Mouse (Mus musculus): Measurements from ENCODE around the gene Nav2. TPM values are rescaled to one million over a fixed set of nuclear protein-coding genes. Genes with fewer than 3 reads are reported as not detected.

The Nav2 gene
- total and polyA plus RNA-seq, 3 experiments = under 0.01 TPM; not detected in 2

DNA sequence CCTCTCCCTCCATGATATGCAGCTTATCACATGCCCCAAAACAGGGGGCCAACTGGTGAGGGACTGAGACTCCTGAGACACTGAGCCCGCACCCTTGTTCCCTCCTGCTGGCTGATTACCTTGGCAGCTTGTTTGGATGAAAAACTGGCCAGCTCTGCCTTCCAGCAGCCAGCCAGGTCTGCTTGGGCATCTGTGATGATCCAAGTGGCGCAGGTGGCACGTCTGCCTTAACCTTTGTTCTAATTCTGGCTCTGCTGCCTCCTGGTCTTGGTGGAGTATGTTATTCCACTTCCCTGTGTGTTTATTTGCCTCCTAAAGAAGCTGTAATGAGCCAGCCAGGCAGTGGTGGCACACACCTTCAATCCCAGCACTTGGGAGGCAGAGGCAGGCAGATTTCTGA lies 296.3 kb downstream of the Nav2 start:
- Histone ChIP-seq H3K9ac (ENCODE audit: insufficient read depth, low read depth) (no peak overlapping the region), H3K27me3 (replicated peaks) (peaks cover 74% of the 10 kb centered on the region), H3K36me3 (replicated peaks in 1 of 2; ENCODE audit: control insufficient read depth in 1 of 2, insufficient read depth in 1 of 2, low read length in 1 of 2) (no peaks in the 10 kb centered on the region), H3K4me3 (replicated peaks in 1 of 3; ENCODE audit: low read depth in 2 of 3, low read length in 2 of 3, poor library complexity in 1 of 3) (no peak overlapping the region), H3K4me1 (ENCODE audit: control insufficient read depth in 1 of 2, insufficient read depth in 2 of 2) (peaks cover 0 to 2% of the 10 kb centered on the region in 2 experiments; a peak in 1 of 4 replicates), H3K79me2 (replicated peaks; ENCODE audit: control insufficient read depth, extremely low read depth, insufficient read depth, poor library complexity, severe bottlenecking) (no peaks in the 10 kb centered on the region), H3K4me2 (ENCODE audit: insufficient read depth, low read depth, poor library complexity, severe bottlenecking) (no peak overlapping the region), H3K27ac (ENCODE audit: insufficient read depth, low read depth) (no peak overlapping the region), H3K9me3 (replicated peaks; ENCODE audit: low read length) (no peaks in the 10 kb centered on the region)
- TF ChIP-seq POLR2AphosphoS2 (IDR thresholded peaks at IDR 0.05; ENCODE audit: low read depth, low read length) (no peak), IRF4 (IDR thresholded peaks at IDR 0.05; ENCODE audit: low read depth, low read length) (no peak), NELFE (IDR thresholded peaks at IDR 0.05; ENCODE audit: low read depth, low read length) (no peak), SMC3 (IDR thresholded peaks at IDR 0.05; ENCODE audit: low read depth, low read length) (no peak), GABPA (IDR thresholded peaks at IDR 0.05; ENCODE audit: insufficient replicate concordance, low read depth, low read length) (no peak), TBP (conservative IDR thresholded peaks at IDR 0.05; ENCODE audit: low read depth, low read length) (no peak), JUN (IDR thresholded peaks at IDR 0.05; ENCODE audit: insufficient read depth, low read depth, low read length) (no peak), MAX (IDR thresholded peaks at IDR 0.05; ENCODE audit: low read length) (no peak), MAZ (IDR thresholded peaks at IDR 0.05; ENCODE audit: low read depth, low read length) (no peak)
- dilution Hi-C loops (cut with MboI; ENCODE audit: extremely low pct_ligation_motif_present, extremely low pct_unique_long_range_greater_than_20kb, low sequenced_read_pairs) = no loop called here
- DNase-seq (ENCODE audit: extremely low read depth) = no peak
- in situ Hi-C loops (cut with MboI; ENCODE audit: low pct_ligation_motif_present, low pct_unique_long_range_greater_than_20kb, low sequenced_read_pairs) = no loop called here

DNA sequence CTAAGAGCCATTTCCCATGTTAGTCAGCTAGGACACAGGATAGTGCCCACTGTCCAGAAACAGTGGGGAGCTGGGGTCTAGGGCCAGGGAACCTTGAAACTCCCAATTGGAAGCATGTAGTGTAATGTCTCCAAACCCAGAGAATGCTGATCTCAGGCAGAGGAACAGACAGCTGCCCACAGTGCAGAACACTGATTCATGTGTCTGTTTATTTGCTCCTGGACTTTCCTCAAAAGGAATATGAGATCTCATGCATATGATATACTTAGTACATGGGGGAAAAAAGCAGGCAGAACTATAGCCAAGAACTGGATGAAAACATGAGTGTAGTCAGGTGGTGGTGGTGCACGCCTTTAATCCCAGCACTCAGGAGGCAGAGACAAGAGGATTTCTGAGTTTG lies 297.0 kb downstream of the Nav2 start:
- H3K36me3 ChIP-seq (replicated peaks in 1 of 2; ENCODE audit: control insufficient read depth in 1 of 2, insufficient read depth in 1 of 2, low read length in 1 of 2) = no peaks in the 10 kb centered on the region
- no peak for DNase-seq (ENCODE audit: extremely low read depth)
- H3K79me2 ChIP-seq (replicated peaks; ENCODE audit: control insufficient read depth, extremely low read depth, insufficient read depth, poor library complexity, severe bottlenecking) = no peaks in the 10 kb centered on the region
- H3K9me3 ChIP-seq (replicated peaks; ENCODE audit: low read length) = no peaks in the 10 kb centered on the region
- TF ChIP-seq USF1 (IDR thresholded peaks at IDR 0.05; ENCODE audit: low read depth, low read length) = no peak
- TF ChIP-seq NRF1 (IDR thresholded peaks at IDR 0.05; ENCODE audit: low read depth, low read length) = no peak
- no peak for TF ChIP-seq ZKSCAN1 (IDR thresholded peaks at IDR 0.05; ENCODE audit: borderline replicate concordance, low read depth, low read length)
- no peak for TF ChIP-seq JUN (IDR thresholded peaks at IDR 0.05; ENCODE audit: insufficient read depth, low read depth, low read length)
- no peak for TF ChIP-seq JUND (conservative IDR thresholded peaks at IDR 0.05; ENCODE audit: low read depth, low read length)
- TF ChIP-seq POLR2AphosphoS2 (IDR thresholded peaks at IDR 0.05; ENCODE audit: low read depth, low read length) = no peak
- no peak for TF ChIP-seq E2F4 (IDR thresholded peaks at IDR 0.05; ENCODE audit: insufficient replicate concordance, low read depth, low read length)
- no peak for TF ChIP-seq CHD1 (IDR thresholded peaks at IDR 0.05; ENCODE audit: low read depth, low read length)
- TF ChIP-seq ZNF384 (IDR thresholded peaks at IDR 0.05; ENCODE audit: low read depth, low read length) = no peak
- no peak for TF ChIP-seq SMC3 (IDR thresholded peaks at IDR 0.05; ENCODE audit: low read depth, low read length)
- TF ChIP-seq ZC3H11A (IDR thresholded peaks at IDR 0.05; ENCODE audit: low read depth, low read length) = no peak
- no peak for TF ChIP-seq MAX (IDR thresholded peaks at IDR 0.05; ENCODE audit: low read length)
- no peak for TF ChIP-seq ETS1 (conservative IDR thresholded peaks at IDR 0.05; ENCODE audit: low read depth, low read length)
- no peak for TF ChIP-seq MEF2A (IDR thresholded peaks at IDR 0.05; ENCODE audit: borderline replicate concordance, low read depth, low read length)
- no peak for TF ChIP-seq NELFE (IDR thresholded peaks at IDR 0.05; ENCODE audit: low read depth, low read length)
- H3K27ac ChIP-seq (ENCODE audit: insufficient read depth, low read depth) = no peak overlapping the region
- no peak overlapping the region for H3K4me3 ChIP-seq (replicated peaks in 1 of 3; ENCODE audit: low read depth in 2 of 3, low read length in 2 of 3, poor library complexity in 1 of 3)
- H3K9ac ChIP-seq (ENCODE audit: insufficient read depth, low read depth) = no peak overlapping the region
- H3K4me1 ChIP-seq (ENCODE audit: control insufficient read depth in 1 of 2, insufficient read depth in 2 of 2) = peaks cover 2 to 4% of the 10 kb centered on the region in 2 experiments; a peak in 3 of 4 replicates
- H3K4me2 ChIP-seq (ENCODE audit: insufficient read depth, low read depth, poor library complexity, severe bottlenecking) = no peak overlapping the region
- in situ Hi-C loops (cut with MboI; ENCODE audit: low pct_ligation_motif_present, low pct_unique_long_range_greater_than_20kb, low sequenced_read_pairs) = no loop called here
- H3K27me3 ChIP-seq (replicated peaks) = peaks cover 74% of the 10 kb centered on the region
- dilution Hi-C loops (cut with MboI; ENCODE audit: extremely low pct_ligation_motif_present, extremely low pct_unique_long_range_greater_than_20kb, low sequenced_read_pairs) = no loop called here
